Mouse (Mus musculus): Measurements from ENCODE around the gene Slc39a13. TPM values are rescaled to one million over a fixed set of nuclear protein-coding genes. Genes with fewer than 3 reads are reported as not detected.

The Slc39a13 gene
- polyA plus RNA-seq, 1 experiment from 2014 or later: 32.3 TPM

DNA sequence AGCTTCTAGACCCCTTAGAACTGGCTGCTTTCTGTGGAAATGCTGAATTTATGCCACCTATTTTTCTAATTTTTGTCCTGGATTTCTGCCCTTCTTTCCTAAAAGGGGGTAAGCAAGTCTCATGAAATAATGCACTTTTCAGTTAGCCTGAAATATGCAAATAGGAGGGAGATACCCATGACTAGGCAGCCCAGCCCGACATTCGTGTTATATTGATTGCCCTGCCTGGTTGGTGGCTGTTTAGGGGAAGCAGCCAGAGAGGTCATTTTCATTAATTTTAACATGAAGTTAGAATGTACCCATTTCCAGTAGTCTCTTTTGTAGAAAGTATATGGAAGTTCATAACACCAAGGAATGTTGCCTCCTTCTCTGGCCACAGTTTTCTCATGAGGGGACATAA lies 56.3 kb downstream of the Slc39a13 start:
- no peak overlapping the region for H3K9ac ChIP-seq (replicated peaks; ENCODE audit: low read depth, low read length)
- ATAC-seq (ENCODE audit: low read depth): no peak
- no peaks in the 10 kb centered on the region for H3K9me3 ChIP-seq (ENCODE audit: control insufficient read depth, low read length)
- no peak overlapping the region for H3K27ac ChIP-seq (ENCODE audit: low read depth, low read length)
- 89% methylated on average over 2 of the region's 2 CpGs for WGBS
- no peaks in the 10 kb centered on the region for H3K4me1 ChIP-seq (ENCODE audit: control insufficient read depth, insufficient read depth, low read length)
- no peaks in the 10 kb centered on the region for H3K27me3 ChIP-seq (ENCODE audit: control insufficient read depth, insufficient read depth, low read length)
- peaks cover 51% of the 10 kb centered on the region for H3K36me3 ChIP-seq (ENCODE audit: control insufficient read depth, insufficient read depth, low read length)
- no peak overlapping the region for H3K4me2 ChIP-seq (ENCODE audit: low read depth, low read length)
- no peak overlapping the region for H3K4me3 ChIP-seq (ENCODE audit: low read depth, low read length)

Other genes with a start within 250 kb of the Slc39a13 start
- gene Mtch2, start 223.3 kb downstream of the Slc39a13 start, polyA plus RNA-seq (2014; fragmentation: Nextera tagmentation; extraction: Ambion mirVana): 277 and 280 TPM in 2 replicates
- gene C1qtnf4, start 184.6 kb downstream of the Slc39a13 start, polyA plus RNA-seq (2014; fragmentation: Nextera tagmentation; extraction: Ambion mirVana): 135 and 143 TPM in 2 replicates
- 47.5 and 50.4 TPM in 2 replicates for gene Kbtbd4, start 165.7 kb downstream of the Slc39a13 start, polyA plus RNA-seq (2014; fragmentation: Nextera tagmentation; extraction: Ambion mirVana)
- 229 and 259 TPM in 2 replicates for gene Ndufs3, start 165.6 kb downstream of the Slc39a13 start, polyA plus RNA-seq (2014; fragmentation: Nextera tagmentation; extraction: Ambion mirVana)
- 77.6 and 80.8 TPM in 2 replicates for gene Celf1, start 130.0 kb downstream of the Slc39a13 start, polyA plus RNA-seq (2014; fragmentation: Nextera tagmentation; extraction: Ambion mirVana)
- gene Rapsn, start 34.8 kb downstream of the Slc39a13 start, polyA plus RNA-seq (2014; fragmentation: Nextera tagmentation; extraction: Ambion mirVana): 0.37 and 1.2 TPM in 2 replicates
- gene Psmc3, start 16.4 kb downstream of the Slc39a13 start, polyA plus RNA-seq (2014; fragmentation: Nextera tagmentation; extraction: Ambion mirVana): 245 and 251 TPM in 2 replicates
- 1.7 and 3.3 TPM in 2 replicates for gene Spi1, start 12.0 kb upstream of the Slc39a13 start, polyA plus RNA-seq (2014; fragmentation: Nextera tagmentation; extraction: Ambion mirVana)
- not detected in 2 replicates for gene Mybpc3, start 47.7 kb upstream of the Slc39a13 start, polyA plus RNA-seq (2014; fragmentation: Nextera tagmentation; extraction: Ambion mirVana)
- gene Madd, start 113.4 kb upstream of the Slc39a13 start, polyA plus RNA-seq (2014; fragmentation: Nextera tagmentation; extraction: Ambion mirVana): 61.4 and 64.5 TPM in 2 replicates
- 1.7 and 2.1 TPM in 2 replicates for gene Nr1h3, start 132.4 kb upstream of the Slc39a13 start, polyA plus RNA-seq (2014; fragmentation: Nextera tagmentation; extraction: Ambion mirVana)
- gene Acp2, start 132.5 kb upstream of the Slc39a13 start, polyA plus RNA-seq (2014; fragmentation: Nextera tagmentation; extraction: Ambion mirVana): 43.2 and 45.9 TPM in 2 replicates
- gene Ddb2, start 166.6 kb upstream of the Slc39a13 start, polyA plus RNA-seq (2014; fragmentation: Nextera tagmentation; extraction: Ambion mirVana): 12.9 and 13.5 TPM in 2 replicates
- gene Pacsin3, start 185.5 kb upstream of the Slc39a13 start, polyA plus RNA-seq (2014; fragmentation: Nextera tagmentation; extraction: Ambion mirVana): 11.7 and 13.1 TPM in 2 replicates
- gene Arfgap2, start 194.6 kb upstream of the Slc39a13 start, polyA plus RNA-seq (2014; fragmentation: Nextera tagmentation; extraction: Ambion mirVana): 52.9 and 68.8 TPM in 2 replicates